Mouse (Mus musculus) testis, adult 2 months (tissue): Measurements from ENCODE around the gene Olfr1371.

Experiments
- CTCF ChIP-seq: fragments of 200-500 bp; IDR thresholded peaks from 2 replicates; pipeline ENCODE4 v1.5.1; 2012; ENCODE audit warnings: low read depth, mild to moderate bottlenecking, inconsistent platforms, low read length, moderate library complexity; ENCODE audit not compliant: control insufficient read depth, insufficient read depth, insufficient replicate concordance
- POLR2A ChIP-seq: fragments of 200-500 bp; IDR thresholded peaks from 2 replicates; pipeline ENCODE4 v1.6.1; 2012; ENCODE audit warnings: low read depth, mild to moderate bottlenecking, inconsistent platforms, low read length, moderate library complexity; ENCODE audit not compliant: control insufficient read depth

DNA sequence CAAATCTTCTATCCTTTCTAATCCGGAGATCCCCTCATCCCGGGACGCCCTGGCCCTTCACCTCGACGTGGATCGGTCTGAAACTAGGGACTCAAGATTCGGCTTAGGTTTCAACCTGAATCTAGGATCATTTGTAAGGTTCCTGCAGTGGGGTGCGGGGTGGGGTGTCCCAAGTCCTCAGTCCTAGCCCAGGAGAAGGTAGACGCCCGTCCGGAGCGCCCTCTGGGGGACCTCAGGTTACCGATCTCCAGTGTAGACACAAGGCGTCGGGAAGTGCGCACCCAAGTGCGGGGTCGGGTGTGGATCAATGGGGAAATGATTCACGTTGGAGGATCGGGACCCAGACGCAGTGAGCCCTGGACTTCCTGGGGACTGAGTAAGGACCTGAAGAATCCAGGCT, 46.7 kb downstream of the Olfr1371 start:
- TF ChIP-seq POLR2A (no peak), CTCF (no peak)
